Mouse (Mus musculus): ENCODE measurements at regions not wholly inside any gene's neighbourhood (a gene's known extent, or its start where the extent isn't known, plus 50 kb on each side); places are given as distances from the start of the nearest gene placed in this dataset.

- H3K4me2 ChIP-seq (replicated peaks) = no peak overlapping the region
- H3K4me1 ChIP-seq = no peaks in the 10 kb centered on the region
- 80% methylated on average over 15 of the region's 15 CpGs for WGBS
- no peak overlapping the region for H3K9ac ChIP-seq
- no peaks in the 10 kb centered on the region for H3K27me3 ChIP-seq (replicated peaks)
- H3K36me3 ChIP-seq = no peaks in the 10 kb centered on the region
- ATAC-seq (ENCODE audit: low FRiP score, low read depth) = no peak
- no peak overlapping the region for H3K4me3 ChIP-seq
- no peak overlapping the region for H3K27ac ChIP-seq
- H3K9me3 ChIP-seq = no peaks in the 10 kb centered on the region
These were observed 103.0 kb downstream of the Zbtb18 start for GRCm38 (mm10) chr1:177545031-177545735.

- H3K4me1 ChIP-seq = no peaks in the 10 kb centered on the region
- no peak for ATAC-seq (ENCODE audit: low FRiP score, low read depth)
- no peak overlapping the region for H3K4me2 ChIP-seq (replicated peaks)
- H3K27ac ChIP-seq = no peak overlapping the region
- 94% methylated on average over 6 of the region's 6 CpGs for WGBS
- no peaks in the 10 kb centered on the region for H3K36me3 ChIP-seq
- no peaks in the 10 kb centered on the region for H3K27me3 ChIP-seq (replicated peaks)
- H3K9me3 ChIP-seq = no peaks in the 10 kb centered on the region
- H3K4me3 ChIP-seq = no peak overlapping the region
- no peak overlapping the region for H3K9ac ChIP-seq
These were observed 105.6 kb downstream of the Zbtb18 start for GRCm38 (mm10) chr1:177547716-177548115.

GRCm38 (mm10) chr1:177555471-177556291 lies 113.5 kb downstream of the Zbtb18 start:
- ATAC-seq (ENCODE audit: low FRiP score, low read depth) = peak; percentile 91
- peak overlapping the region; percentile 48 for H3K4me2 ChIP-seq (replicated peaks)
- H3K4me3 ChIP-seq = no peak overlapping the region
- no peaks in the 10 kb centered on the region for H3K36me3 ChIP-seq
- H3K27ac ChIP-seq = peak overlapping the region; percentile 16; the same call in 1 of the 2 replicates
- no peaks in the 10 kb centered on the region for H3K9me3 ChIP-seq
- H3K9ac ChIP-seq = no peak overlapping the region
- H3K4me1 ChIP-seq = peaks cover 16% of the 10 kb centered on the region
- WGBS = 12% methylated on average over 15 of the region's 15 CpGs
- no peaks in the 10 kb centered on the region for H3K27me3 ChIP-seq (replicated peaks)

DNA sequence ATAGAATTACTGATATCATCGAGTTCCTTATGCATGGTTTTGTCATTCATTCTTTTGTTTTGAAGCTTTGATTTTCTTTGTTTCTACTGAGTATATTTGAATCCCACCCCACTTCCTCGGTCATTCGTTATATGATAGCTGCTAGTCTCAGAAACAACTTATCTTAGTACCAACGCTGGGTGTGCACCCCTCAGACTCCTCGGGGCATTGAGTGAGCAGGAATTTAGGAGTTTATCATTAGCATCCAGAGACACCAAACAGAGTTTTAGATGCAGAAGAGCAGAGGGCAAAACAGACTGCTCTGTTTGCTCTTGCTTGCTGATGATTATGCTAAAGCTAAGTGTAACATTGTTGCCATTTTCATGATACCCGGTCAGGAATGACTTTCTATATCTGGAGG lies 115.3 kb downstream of the Zbtb18 start:
- Histone ChIP-seq H3K27ac (no peak overlapping the region), H3K9ac (no peak overlapping the region), H3K4me1 (peaks cover 25% of the 10 kb centered on the region), H3K36me3 (no peaks in the 10 kb centered on the region), H3K4me3 (no peak overlapping the region), H3K4me2 (replicated peaks) (no peak overlapping the region), H3K9me3 (no peaks in the 10 kb centered on the region), H3K27me3 (replicated peaks) (no peaks in the 10 kb centered on the region)
- WGBS = 75% methylated on average over 6 of the region's 6 CpGs
- ATAC-seq (ENCODE audit: low FRiP score, low read depth) = no peak

GRCm38 (mm10) chr1:177557856-177558255 lies 115.7 kb downstream of the Zbtb18 start:
- no peaks in the 10 kb centered on the region for H3K27me3 ChIP-seq (replicated peaks)
- no peaks in the 10 kb centered on the region for H3K9me3 ChIP-seq
- no peak overlapping the region for H3K27ac ChIP-seq
- peaks cover 26% of the 10 kb centered on the region for H3K4me1 ChIP-seq
- no peak for ATAC-seq (ENCODE audit: low FRiP score, low read depth)
- no peaks in the 10 kb centered on the region for H3K36me3 ChIP-seq
- H3K4me2 ChIP-seq (replicated peaks) = no peak overlapping the region
- no peak overlapping the region for H3K4me3 ChIP-seq
- 54% methylated on average over 4 of the region's 4 CpGs for WGBS
- H3K9ac ChIP-seq = no peak overlapping the region

- Histone ChIP-seq H3K4me1 (peaks cover 17% of the 10 kb centered on the region), H3K4me2 (replicated peaks) (peak overlapping the region; percentile 48), H3K27me3 (replicated peaks) (no peaks in the 10 kb centered on the region), H3K27ac (no peak overlapping the region), H3K9me3 (no peaks in the 10 kb centered on the region), H3K4me3 (no peak overlapping the region), H3K9ac (no peak overlapping the region), H3K36me3 (no peaks in the 10 kb centered on the region)
- WGBS = 12% methylated on average over 17 of the region's 17 CpGs
- ATAC-seq (ENCODE audit: low FRiP score, low read depth) = peak; percentile 83
These were observed 119.8 kb downstream of the Zbtb18 start for GRCm38 (mm10) chr1:177561716-177562588.

GRCm38 (mm10) chr1:177562589-177562912 lies 120.4 kb downstream of the Zbtb18 start:
- peak overlapping the region; percentile 48 for H3K4me2 ChIP-seq (replicated peaks)
- H3K4me1 ChIP-seq = peaks cover 17% of the 10 kb centered on the region
- peak; percentile 79 for ATAC-seq (ENCODE audit: low FRiP score, low read depth)
- no peaks in the 10 kb centered on the region for H3K9me3 ChIP-seq
- no peak overlapping the region for H3K27ac ChIP-seq
- no peak overlapping the region for H3K4me3 ChIP-seq
- H3K36me3 ChIP-seq = no peaks in the 10 kb centered on the region
- WGBS = 14% methylated on average over 5 of the region's 5 CpGs
- H3K9ac ChIP-seq = no peak overlapping the region
- no peaks in the 10 kb centered on the region for H3K27me3 ChIP-seq (replicated peaks)

- Histone ChIP-seq H3K36me3 (no peaks in the 10 kb centered on the region), H3K27me3 (replicated peaks) (no peaks in the 10 kb centered on the region), H3K4me2 (replicated peaks) (no peak overlapping the region), H3K27ac (no peak overlapping the region), H3K9ac (no peak overlapping the region), H3K9me3 (no peaks in the 10 kb centered on the region), H3K4me1 (peaks cover 10% of the 10 kb centered on the region), H3K4me3 (no peak overlapping the region)
- 90% methylated on average over 3 of the region's 3 CpGs for WGBS
- ATAC-seq (ENCODE audit: low FRiP score, low read depth) = no peak
These were observed 123.5 kb downstream of the Zbtb18 start for GRCm38 (mm10) chr1:177565678-177566077.

DNA sequence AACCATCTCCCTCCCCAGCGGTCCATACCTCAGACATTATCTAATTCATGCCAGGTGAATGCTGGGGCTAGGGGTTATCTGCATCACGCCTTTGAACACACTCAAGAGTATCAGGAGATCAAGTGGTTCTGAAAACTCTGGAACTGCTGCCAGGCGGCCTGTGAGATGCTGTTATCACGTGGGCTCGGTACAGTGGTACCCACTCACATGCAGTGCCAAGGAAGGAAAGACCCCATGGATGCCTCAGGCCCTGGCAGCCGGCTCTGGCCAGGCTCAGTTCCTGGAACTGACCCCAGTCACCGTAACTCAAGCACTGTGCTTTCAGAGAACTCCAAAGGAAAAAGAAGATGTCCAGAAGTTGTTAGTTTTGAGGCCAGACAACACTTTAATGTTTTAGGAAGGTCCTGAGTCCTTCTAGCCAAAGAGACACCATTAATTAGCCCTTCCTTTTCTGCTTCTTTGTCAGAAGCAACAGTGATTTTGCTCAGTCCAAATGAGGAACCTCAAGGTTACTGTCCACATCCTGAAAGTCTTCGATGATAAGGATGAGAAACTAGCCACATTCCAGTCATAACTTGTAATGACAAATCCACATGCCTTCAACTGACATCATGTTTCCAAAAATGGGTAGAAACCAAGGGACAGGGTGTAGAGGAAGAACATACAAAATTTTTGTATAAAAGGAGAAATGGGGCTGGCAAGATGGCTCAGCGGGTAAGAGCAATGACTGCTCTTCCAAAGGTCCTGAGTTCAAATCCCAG lies 126.1 kb downstream of the Zbtb18 start:
- 92% methylated on average over 9 of the region's 9 CpGs for WGBS
- H3K4me3 ChIP-seq = no peak overlapping the region

GRCm38 (mm10) chr1:177569572-177569971 lies 127.4 kb downstream of the Zbtb18 start:
- H3K36me3 ChIP-seq = no peaks in the 10 kb centered on the region
- H3K9ac ChIP-seq = no peak overlapping the region
- 87% methylated on average over 6 of the region's 6 CpGs for WGBS
- no peak overlapping the region for H3K4me2 ChIP-seq (replicated peaks)
- H3K4me3 ChIP-seq = no peak overlapping the region
- H3K4me1 ChIP-seq = no peaks in the 10 kb centered on the region
- no peaks in the 10 kb centered on the region for H3K27me3 ChIP-seq (replicated peaks)
- no peaks in the 10 kb centered on the region for H3K9me3 ChIP-seq
- no peak overlapping the region for H3K27ac ChIP-seq
- ATAC-seq (ENCODE audit: low FRiP score, low read depth) = no peak

More for the DNA sequence above, 126.1 kb downstream of the Zbtb18 start:
- ATAC-seq (ENCODE audit: low FRiP score, low read depth) = no peak
- H3K4me1 ChIP-seq = no peaks in the 10 kb centered on the region
- no peak overlapping the region for H3K4me2 ChIP-seq (replicated peaks)
- H3K27ac ChIP-seq = no peak overlapping the region
- H3K9ac ChIP-seq = no peak overlapping the region
- no peaks in the 10 kb centered on the region for H3K27me3 ChIP-seq (replicated peaks)
- H3K9me3 ChIP-seq = no peaks in the 10 kb centered on the region
- H3K36me3 ChIP-seq = no peaks in the 10 kb centered on the region

DNA sequence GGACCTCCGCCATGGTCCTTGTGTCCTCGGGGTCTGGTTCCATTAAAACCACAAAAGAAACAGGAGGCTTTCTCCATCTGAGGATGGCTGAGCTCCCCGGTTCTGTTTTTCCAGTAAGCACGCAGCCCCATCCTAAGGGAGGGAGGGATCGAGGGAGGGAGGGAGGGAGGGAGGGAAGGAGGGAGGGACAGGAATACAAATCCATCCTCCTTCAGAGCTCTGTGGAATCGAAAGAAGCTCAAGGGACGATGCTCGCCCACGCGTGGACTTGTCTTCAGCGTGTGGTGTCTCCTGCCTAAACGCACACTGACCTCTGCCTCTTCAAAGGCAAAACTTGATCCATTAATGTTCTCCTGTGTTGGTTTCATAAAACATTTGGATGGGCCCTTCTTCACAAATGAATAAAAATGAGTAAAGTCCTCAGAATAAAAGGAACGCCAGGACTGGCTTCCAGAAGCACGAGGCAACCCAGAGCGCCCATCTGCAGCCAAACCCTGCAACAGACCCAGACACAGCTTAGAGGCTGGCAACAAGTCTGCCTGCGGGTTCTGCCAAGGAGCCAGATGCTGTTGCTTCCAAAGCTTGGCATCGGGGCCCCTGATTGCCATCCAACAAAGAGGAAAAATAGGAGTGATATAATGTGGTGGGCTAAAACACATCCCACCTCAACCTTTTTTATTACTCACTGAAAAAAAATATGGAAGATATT lies 131.0 kb downstream of the Zbtb18 start:
- H3K4me3 ChIP-seq = no peak overlapping the region
- no peak for ATAC-seq (ENCODE audit: low FRiP score, low read depth)
- no peaks in the 10 kb centered on the region for H3K9me3 ChIP-seq
- H3K36me3 ChIP-seq = no peaks in the 10 kb centered on the region
- no peak overlapping the region for H3K4me2 ChIP-seq (replicated peaks)
- H3K27me3 ChIP-seq (replicated peaks) = no peaks in the 10 kb centered on the region
- no peak overlapping the region for H3K9ac ChIP-seq
- no peaks in the 10 kb centered on the region for H3K4me1 ChIP-seq
- 85% methylated on average over 17 of the region's 17 CpGs for WGBS
- no peak overlapping the region for H3K27ac ChIP-seq
